Mouse (Mus musculus) left cerebral cortex, postnatal 14 days (tissue): ENCODE results near the gene Tescl. TPM values are rescaled to one million over a fixed set of nuclear protein-coding genes. Genes with fewer than 3 reads are reported as not detected.

Experiments used
- DNase-seq, 2 experiments: peaks; one replicate each; pipeline ENCODE4 v3.0.0; 2021 to 2022; ENCODE audit warnings: low spot score in 2 of 2, mixed read lengths in 1 of 2
- intact Hi-C: fragments of 180-260 bp; cut with DNase I; formaldehyde crosslinking; loops from one replicate; pipeline ENCODE4 v1.15.1; 2025
- total RNA-seq, 2 experiments: library from RNA; stranded (reverse); gene quantifications; 2 replicates each; pipeline ENCODE4 v1.2.3; 2021

Tescl gene
- total RNA-seq, 2 experiments from 2014 or later, result not detected

GRCm38 (mm10) chr7:24365258-24366014 is 31.7 kb upstream of the Tescl start:
- DNase-seq, result no peak

GRCm38 (mm10) chr7:24364827-24365226 is 31.1 kb upstream of the Tescl start:
- peak; percentile 89 to 93 for DNase-seq
- intact Hi-C loops, result loop anchor here (2.0 kb wide), 1 partner anchor 20 kb away; no protein-coding TSS in a partner anchor

More at GRCm38 (mm10) chr7:24365258-24366014, 31.7 kb upstream of the Tescl start:
- intact Hi-C loops, result loop anchor here (2.0 kb wide), 1 partner anchor 19 kb away; no protein-coding TSS in a partner anchor

- peak; percentile 60 to 63 for DNase-seq
- intact Hi-C loops, result no loop called here
These were observed 29.5 kb upstream of the Tescl start for GRCm38 (mm10) chr7:24363228-24363627.

GRCm38 (mm10) chr7:24361001-24361400 is 27.3 kb upstream of the Tescl start:
- DNase-seq, result no peak
- intact Hi-C loops, result no loop called here

GRCm38 (mm10) chr7:24359269-24359668 is 25.5 kb upstream of the Tescl start:
- intact Hi-C loops, result no loop called here
- DNase-seq, result no peak

- intact Hi-C loops, result no loop called here
- no peak for DNase-seq
These were observed 24.2 kb upstream of the Tescl start for GRCm38 (mm10) chr7:24357899-24358298.

GRCm38 (mm10) chr7:24356081-24356480 is 22.3 kb upstream of the Tescl start:
- intact Hi-C loops, result no loop called here

GRCm38 (mm10) chr7:24355646-24356045 is 21.9 kb upstream of the Tescl start:
- intact Hi-C loops, result no loop called here
- no peak for DNase-seq

More at GRCm38 (mm10) chr7:24356081-24356480, 22.3 kb upstream of the Tescl start:
- no peak for DNase-seq

GRCm38 (mm10) chr7:24348896-24349295 is 15.2 kb upstream of the Tescl start, which contains the start of gene Lypd5:
Lypd5 (plus strand) TSS chr7:24349196.
- DNase-seq, result no peak
- intact Hi-C loops, result no loop called here

GRCm38 (mm10) chr7:24346444-24346843 is 12.7 kb upstream of the Tescl start:
- DNase-seq, result no peak
- intact Hi-C loops, result no loop called here

- intact Hi-C loops, result no loop called here
- DNase-seq, result peak in 1 of 2 experiments; percentile 38
These were observed 10.1 kb upstream of the Tescl start for GRCm38 (mm10) chr7:24343701-24344272.

- intact Hi-C loops, result loop anchor here (5.0 kb wide), 1 partner anchor 49 kb away; no protein-coding TSS in a partner anchor
- DNase-seq, result no peak
These were observed 4.5 kb upstream of the Tescl start for GRCm38 (mm10) chr7:24338241-24338640.

- intact Hi-C loops, result loop anchor here (5.0 kb wide), 1 partner anchor 51 kb away; no protein-coding TSS in a partner anchor
These were observed 2.1 kb upstream of the Tescl start for GRCm38 (mm10) chr7:24335699-24336309.

GRCm38 (mm10) chr7:24327281-24327975 is 6.3 kb downstream of the Tescl start:
- intact Hi-C loops, result no loop called here
- DNase-seq, result no peak

More at GRCm38 (mm10) chr7:24335699-24336309, 2.1 kb upstream of the Tescl start:
- DNase-seq, result peak; percentile 86 to 91

GRCm38 (mm10) chr7:24326273-24327135 is 7.2 kb downstream of the Tescl start:
- DNase-seq, result peak; percentile 28 to 67
- intact Hi-C loops, result no loop called here

- intact Hi-C loops, result no loop called here
- peak; percentile 76 to 81 for DNase-seq
These were observed 8.0 kb downstream of the Tescl start for GRCm38 (mm10) chr7:24325675-24326128.

- intact Hi-C loops, result no loop called here
- DNase-seq, result peak; percentile 30 to 61
These were observed 8.5 kb downstream of the Tescl start for GRCm38 (mm10) chr7:24325197-24325596.

- no peak for DNase-seq
- intact Hi-C loops, result no loop called here
These were observed 11.1 kb downstream of the Tescl start for GRCm38 (mm10) chr7:24322593-24322992.

- intact Hi-C loops, result no loop called here
These were observed 14.8 kb downstream of the Tescl start for GRCm38 (mm10) chr7:24318942-24319341.

More at GRCm38 (mm10) chr7:24318942-24319341, 14.8 kb downstream of the Tescl start:
- DNase-seq, result no peak
